Mouse (Mus musculus): ENCODE measurements around the gene Slc25a34. TPM values are rescaled to one million over a fixed set of nuclear protein-coding genes. Genes with fewer than 3 reads are reported as not detected.

Gene Slc25a34
- polyA plus RNA-seq, 1 experiment from 2014 or later: not detected

DNA sequence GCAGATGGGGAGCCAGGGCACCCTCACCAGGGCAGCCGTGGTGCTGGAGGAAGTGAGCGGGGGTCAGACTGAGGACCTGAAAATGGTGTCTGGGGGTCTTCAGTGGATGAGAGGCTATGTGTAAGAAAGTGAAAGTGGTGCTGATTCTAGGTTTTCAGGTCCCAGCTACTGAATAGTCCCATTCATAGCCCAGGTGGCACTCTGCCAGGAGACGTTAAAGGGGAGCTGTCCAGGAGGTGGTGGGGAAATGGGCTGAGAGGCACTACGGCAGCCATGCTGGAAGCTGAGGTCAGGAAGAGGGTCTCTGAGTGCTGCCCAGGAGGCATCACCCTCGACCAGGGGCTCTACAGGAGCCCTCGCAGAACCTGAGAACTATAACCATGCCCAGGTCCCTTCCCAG, 25.6 kb upstream of the Slc25a34 start:
- H3K4me1 ChIP-seq (replicated peaks; ENCODE audit: control insufficient read depth, insufficient read depth, low read length): no peaks in the 10 kb centered on the region
- no peaks in the 10 kb centered on the region for H3K27me3 ChIP-seq (replicated peaks; ENCODE audit: control insufficient read depth, insufficient read depth, low read length)
- no peaks in the 10 kb centered on the region for H3K9me3 ChIP-seq (ENCODE audit: control insufficient read depth, low read length)
- H3K9ac ChIP-seq (ENCODE audit: low read depth, low read length): no peak overlapping the region
- peaks cover 12% of the 10 kb centered on the region for H3K36me3 ChIP-seq (ENCODE audit: control insufficient read depth, insufficient read depth, low read length)
- no peak overlapping the region for H3K4me2 ChIP-seq
- no peak overlapping the region for H3K4me3 ChIP-seq (ENCODE audit: low read depth, low read length)
- DNase-seq (ENCODE audit: low spot score) (no peak), ATAC-seq (replicated peaks; ENCODE audit: low FRiP score) (no peak)
- H3K27ac ChIP-seq (ENCODE audit: low read depth, low read length): no peak overlapping the region
- 85% methylated on average over 6 of the region's 6 CpGs for WGBS

DNA sequence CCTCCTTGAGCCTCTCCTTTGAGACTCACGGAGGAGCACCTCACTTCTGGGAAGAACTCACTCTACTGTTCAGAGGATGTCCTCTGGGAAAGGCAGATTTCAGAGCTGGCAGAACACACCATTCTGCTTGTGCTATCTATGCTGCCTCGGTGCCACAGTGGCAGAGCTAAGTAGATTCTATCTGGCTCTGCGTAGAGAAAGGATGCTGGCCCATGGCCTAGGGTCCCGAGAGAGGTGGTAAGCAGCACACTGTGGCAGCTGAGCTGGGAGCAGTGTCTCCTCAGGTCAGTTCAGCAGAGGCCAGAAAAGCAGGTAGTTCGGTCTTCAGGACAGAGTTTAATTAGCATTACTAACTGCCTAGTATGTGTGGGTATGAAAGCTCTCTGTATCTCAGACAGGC, 24.6 kb upstream of the Slc25a34 start:
- 89% methylated on average over 5 of the region's 5 CpGs for WGBS
- ATAC-seq (replicated peaks; ENCODE audit: low FRiP score): no peak
- no peaks in the 10 kb centered on the region for H3K9me3 ChIP-seq (ENCODE audit: control insufficient read depth, low read length)
- no peaks in the 10 kb centered on the region for H3K4me1 ChIP-seq (replicated peaks; ENCODE audit: control insufficient read depth, insufficient read depth, low read length)
- DNase-seq (ENCODE audit: low spot score): no peak
- H3K36me3 ChIP-seq (ENCODE audit: control insufficient read depth, insufficient read depth, low read length): peaks cover 6% of the 10 kb centered on the region
- no peak overlapping the region for H3K4me3 ChIP-seq (ENCODE audit: low read depth, low read length)
- no peaks in the 10 kb centered on the region for H3K27me3 ChIP-seq (replicated peaks; ENCODE audit: control insufficient read depth, insufficient read depth, low read length)
- no peak overlapping the region for H3K27ac ChIP-seq (ENCODE audit: low read depth, low read length)
- no peak overlapping the region for H3K4me2 ChIP-seq
- no peak overlapping the region for H3K9ac ChIP-seq (ENCODE audit: low read depth, low read length)

DNA sequence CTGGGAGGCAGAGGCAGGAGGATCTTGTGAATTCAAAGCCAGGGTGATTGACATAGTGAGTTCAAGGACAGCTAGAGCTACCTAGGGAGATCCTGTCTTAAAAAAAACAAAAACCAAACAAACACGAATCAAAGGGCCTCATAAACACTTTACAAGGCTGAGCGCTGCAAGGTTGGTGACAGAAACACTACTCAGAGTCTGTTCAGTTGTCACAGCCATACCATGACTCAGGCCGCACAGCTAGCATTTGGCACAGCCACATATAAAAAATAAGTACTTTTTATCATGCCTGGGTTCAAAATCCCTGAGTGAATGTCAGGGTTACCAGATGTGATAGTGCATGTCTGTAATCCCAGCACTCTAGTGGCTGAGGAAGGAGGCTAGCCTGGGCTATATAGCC, 23.6 kb upstream of the Slc25a34 start:
- ATAC-seq (replicated peaks; ENCODE audit: low FRiP score) (no peak), DNase-seq (ENCODE audit: low spot score) (no peak)
- Histone ChIP-seq H3K9me3 (ENCODE audit: control insufficient read depth, low read length) (no peaks in the 10 kb centered on the region), H3K36me3 (ENCODE audit: control insufficient read depth, insufficient read depth, low read length) (peaks cover 6% of the 10 kb centered on the region), H3K9ac (ENCODE audit: low read depth, low read length) (no peak overlapping the region), H3K27me3 (replicated peaks; ENCODE audit: control insufficient read depth, insufficient read depth, low read length) (no peaks in the 10 kb centered on the region), H3K4me3 (ENCODE audit: low read depth, low read length) (no peak overlapping the region), H3K4me1 (replicated peaks; ENCODE audit: control insufficient read depth, insufficient read depth, low read length) (no peaks in the 10 kb centered on the region), H3K27ac (ENCODE audit: low read depth, low read length) (no peak overlapping the region), H3K4me2 (no peak overlapping the region)
- 90% methylated on average over 3 of the region's 3 CpGs for WGBS

DNA sequence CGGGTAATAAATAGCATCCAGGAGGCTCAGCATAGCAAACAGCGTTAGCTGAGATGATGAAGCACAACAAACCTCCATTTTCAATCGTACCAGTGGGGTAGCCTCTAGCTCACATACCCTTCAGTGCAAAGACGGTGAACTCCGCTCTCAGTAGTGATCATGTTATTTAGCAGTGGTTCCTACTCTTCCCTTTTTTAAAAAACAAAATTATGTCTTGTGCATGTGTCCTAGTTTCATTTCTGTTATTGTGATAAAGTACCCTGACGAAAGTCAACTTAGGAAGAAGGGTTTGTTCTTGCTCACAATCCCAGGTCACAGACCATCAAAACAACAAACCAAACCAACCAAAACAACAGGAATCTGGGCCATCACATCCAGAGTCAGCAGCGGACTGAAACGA, 22.4 kb upstream of the Slc25a34 start:
- no peaks in the 10 kb centered on the region for H3K4me1 ChIP-seq (replicated peaks; ENCODE audit: control insufficient read depth, insufficient read depth, low read length)
- H3K36me3 ChIP-seq (ENCODE audit: control insufficient read depth, insufficient read depth, low read length): peaks cover 4% of the 10 kb centered on the region; the same call in 1 of the 2 replicates
- no peak overlapping the region for H3K4me3 ChIP-seq (ENCODE audit: low read depth, low read length)
- WGBS: 86% methylated on average over 8 of the region's 8 CpGs
- no peak for DNase-seq (ENCODE audit: low spot score)
- no peak overlapping the region for H3K9ac ChIP-seq (ENCODE audit: low read depth, low read length)
- no peak for ATAC-seq (replicated peaks; ENCODE audit: low FRiP score)
- H3K27ac ChIP-seq (ENCODE audit: low read depth, low read length): no peak overlapping the region
- no peaks in the 10 kb centered on the region for H3K27me3 ChIP-seq (replicated peaks; ENCODE audit: control insufficient read depth, insufficient read depth, low read length)
- H3K9me3 ChIP-seq (ENCODE audit: control insufficient read depth, low read length): no peaks in the 10 kb centered on the region
- no peak overlapping the region for H3K4me2 ChIP-seq

DNA sequence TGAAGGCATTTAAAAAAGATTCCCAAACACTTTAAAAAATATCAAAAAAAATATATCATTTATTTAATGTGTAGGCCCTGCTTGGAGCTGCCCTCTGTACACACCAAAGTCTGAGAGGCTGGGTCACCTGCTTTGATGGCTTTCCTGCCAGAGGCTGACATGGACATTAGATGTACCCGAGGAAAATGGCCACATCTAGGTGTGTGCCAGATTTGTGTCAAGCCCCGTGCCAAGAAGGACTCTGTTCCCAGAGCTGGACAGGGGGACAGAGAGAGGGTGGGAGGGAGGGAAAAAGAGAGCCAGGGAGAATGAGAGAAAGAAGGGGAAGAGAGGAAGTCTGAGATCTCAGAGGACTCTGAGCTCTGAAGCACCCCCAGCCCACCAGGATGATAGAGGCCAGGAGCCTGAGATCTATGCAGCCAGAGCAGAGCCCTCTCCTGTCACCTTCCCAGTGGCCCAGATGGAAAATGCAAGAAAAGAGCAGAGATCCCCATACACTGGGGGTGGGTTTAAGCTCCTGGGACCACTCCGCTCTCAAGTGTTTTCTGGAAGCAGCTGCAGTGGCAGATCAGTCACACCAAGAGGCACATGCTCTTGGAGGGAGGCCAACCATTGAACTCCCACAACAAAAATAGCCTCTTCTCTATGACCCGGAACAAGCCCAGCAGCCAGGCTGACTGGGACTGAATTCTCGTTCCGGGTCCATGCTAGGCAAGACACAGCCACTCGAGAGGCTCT, 19.7 kb upstream of the Slc25a34 start:
- H3K4me2 ChIP-seq: no peak overlapping the region
- ATAC-seq (replicated peaks; ENCODE audit: low FRiP score): no peak
- no peaks in the 10 kb centered on the region for H3K27me3 ChIP-seq (replicated peaks; ENCODE audit: control insufficient read depth, insufficient read depth, low read length)
- peaks cover 7% of the 10 kb centered on the region for H3K36me3 ChIP-seq (ENCODE audit: control insufficient read depth, insufficient read depth, low read length)
- no peak overlapping the region for H3K27ac ChIP-seq (ENCODE audit: low read depth, low read length)
- no peaks in the 10 kb centered on the region for H3K4me1 ChIP-seq (replicated peaks; ENCODE audit: control insufficient read depth, insufficient read depth, low read length)
- WGBS: 78% methylated on average over 7 of the region's 7 CpGs
- no peaks in the 10 kb centered on the region for H3K9me3 ChIP-seq (ENCODE audit: control insufficient read depth, low read length)
- H3K9ac ChIP-seq (ENCODE audit: low read depth, low read length): no peak overlapping the region
- no peak for DNase-seq (ENCODE audit: low spot score)
- no peak overlapping the region for H3K4me3 ChIP-seq (ENCODE audit: low read depth, low read length)

DNA sequence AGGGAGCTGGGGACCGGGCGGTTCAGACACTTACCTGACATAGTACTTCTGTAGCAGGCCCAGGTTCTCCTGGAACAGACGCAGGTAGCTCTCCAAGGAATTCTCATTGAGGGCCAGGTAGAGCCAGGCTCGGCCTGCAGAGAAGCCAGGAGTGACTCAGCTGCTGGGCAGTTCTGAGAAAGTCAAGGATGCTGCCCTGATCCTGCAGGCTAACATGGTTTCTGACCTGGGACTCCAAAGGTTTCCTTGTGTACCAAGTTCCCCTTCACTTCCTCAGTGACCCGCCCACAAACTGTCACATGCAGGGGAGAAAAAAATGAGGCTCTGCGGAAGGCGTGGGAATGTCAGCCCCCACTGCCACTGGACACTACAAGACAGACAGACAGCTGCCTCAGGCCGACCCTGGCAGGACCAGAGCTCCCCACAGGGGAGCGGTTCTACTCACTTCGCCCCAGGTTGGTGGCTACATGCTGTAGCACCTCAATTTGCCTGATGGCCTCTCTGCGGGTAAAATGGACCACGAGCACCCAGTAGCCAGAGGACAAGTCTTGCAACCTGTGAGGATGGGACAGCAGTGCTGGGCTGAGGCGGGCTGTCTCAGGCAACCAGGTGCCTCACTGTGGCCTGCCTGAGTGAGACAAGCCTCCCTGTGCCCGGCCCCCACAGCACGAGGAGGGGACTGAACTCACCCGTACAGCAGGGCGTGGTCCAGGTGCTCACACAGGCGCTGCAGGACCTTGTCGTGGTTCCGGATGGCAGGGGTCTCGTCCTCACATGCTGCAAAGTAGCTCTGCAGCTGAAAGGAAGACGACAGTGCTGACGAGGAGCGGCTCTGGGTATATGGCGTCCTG, 18.6 kb upstream of the Slc25a34 start:
- WGBS: 87% methylated on average over 25 of the region's 25 CpGs
- Histone ChIP-seq H3K27ac (ENCODE audit: low read depth, low read length) (no peak overlapping the region), H3K27me3 (replicated peaks; ENCODE audit: control insufficient read depth, insufficient read depth, low read length) (no peaks in the 10 kb centered on the region), H3K4me2 (no peak overlapping the region), H3K9me3 (ENCODE audit: control insufficient read depth, low read length) (no peaks in the 10 kb centered on the region), H3K9ac (ENCODE audit: low read depth, low read length) (no peak overlapping the region), H3K4me3 (ENCODE audit: low read depth, low read length) (no peak overlapping the region), H3K36me3 (ENCODE audit: control insufficient read depth, insufficient read depth, low read length) (peaks cover 11% of the 10 kb centered on the region), H3K4me1 (replicated peaks; ENCODE audit: control insufficient read depth, insufficient read depth, low read length) (no peaks in the 10 kb centered on the region)
- ATAC-seq (replicated peaks; ENCODE audit: low FRiP score) (no peak), DNase-seq (ENCODE audit: low spot score) (no peak)

DNA sequence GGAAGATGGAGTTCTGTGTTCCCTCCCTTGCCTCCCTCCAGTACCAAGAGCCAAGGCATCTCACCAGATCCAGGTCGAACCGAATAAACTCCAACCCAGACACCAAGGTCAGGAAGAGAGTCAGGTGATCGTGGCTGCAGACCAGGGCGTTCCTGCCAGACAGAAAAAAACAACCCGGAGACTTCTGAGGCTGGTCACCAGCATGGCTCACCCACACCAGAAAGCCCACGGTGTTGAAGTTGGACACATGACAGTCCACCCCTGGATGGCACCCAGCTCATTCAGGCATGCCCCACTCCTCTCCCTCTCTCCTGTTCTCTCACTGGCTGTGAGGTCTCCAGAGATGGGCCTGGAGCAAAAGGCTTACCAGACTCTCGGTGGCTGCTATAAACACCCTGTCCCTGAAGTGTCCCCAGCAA, 17.7 kb upstream of the Slc25a34 start:
- peaks cover 16% of the 10 kb centered on the region for H3K36me3 ChIP-seq (ENCODE audit: control insufficient read depth, insufficient read depth, low read length)
- no peak overlapping the region for H3K27ac ChIP-seq (ENCODE audit: low read depth, low read length)
- no peaks in the 10 kb centered on the region for H3K27me3 ChIP-seq (replicated peaks; ENCODE audit: control insufficient read depth, insufficient read depth, low read length)
- H3K9me3 ChIP-seq (ENCODE audit: control insufficient read depth, low read length): no peaks in the 10 kb centered on the region
- no peak overlapping the region for H3K9ac ChIP-seq (ENCODE audit: low read depth, low read length)
- no peaks in the 10 kb centered on the region for H3K4me1 ChIP-seq (replicated peaks; ENCODE audit: control insufficient read depth, insufficient read depth, low read length)
- no peak overlapping the region for H3K4me3 ChIP-seq (ENCODE audit: low read depth, low read length)
- H3K4me2 ChIP-seq: no peak overlapping the region
- ATAC-seq (replicated peaks; ENCODE audit: low FRiP score) (no peak), DNase-seq (ENCODE audit: low spot score) (no peak)
- 86% methylated on average over 7 of the region's 7 CpGs for WGBS

DNA sequence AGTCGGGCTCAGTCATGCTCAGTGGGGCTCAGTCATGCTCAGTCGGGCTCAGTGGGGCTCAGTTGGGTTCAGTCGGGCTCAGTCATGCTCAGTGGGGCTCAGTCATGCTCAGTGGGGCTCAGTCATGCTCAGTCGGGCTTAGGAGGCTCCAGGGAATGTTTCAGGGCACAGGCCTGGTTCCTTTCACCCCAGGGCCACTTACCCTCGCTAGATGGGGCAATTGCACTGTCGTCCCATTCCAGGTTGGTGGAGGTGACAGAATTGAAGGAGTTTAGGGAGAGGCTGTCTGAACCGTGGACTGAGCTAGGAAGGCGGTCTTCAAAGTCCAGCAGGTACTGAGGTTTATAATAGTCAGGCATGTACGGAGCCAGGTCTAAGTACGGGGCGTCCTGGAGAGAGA, 15.9 kb upstream of the Slc25a34 start:
- Histone ChIP-seq H3K36me3 (ENCODE audit: control insufficient read depth, insufficient read depth, low read length) (peaks cover 16% of the 10 kb centered on the region), H3K4me2 (no peak overlapping the region), H3K9ac (ENCODE audit: low read depth, low read length) (no peak overlapping the region), H3K4me3 (ENCODE audit: low read depth, low read length) (no peak overlapping the region), H3K9me3 (ENCODE audit: control insufficient read depth, low read length) (no peaks in the 10 kb centered on the region), H3K27ac (ENCODE audit: low read depth, low read length) (no peak overlapping the region), H3K4me1 (replicated peaks; ENCODE audit: control insufficient read depth, insufficient read depth, low read length) (no peaks in the 10 kb centered on the region), H3K27me3 (replicated peaks; ENCODE audit: control insufficient read depth, insufficient read depth, low read length) (no peaks in the 10 kb centered on the region)
- 82% methylated on average over 11 of the region's 11 CpGs for WGBS
- DNase-seq (ENCODE audit: low spot score) (no peak), ATAC-seq (replicated peaks; ENCODE audit: low FRiP score) (no peak)

DNA sequence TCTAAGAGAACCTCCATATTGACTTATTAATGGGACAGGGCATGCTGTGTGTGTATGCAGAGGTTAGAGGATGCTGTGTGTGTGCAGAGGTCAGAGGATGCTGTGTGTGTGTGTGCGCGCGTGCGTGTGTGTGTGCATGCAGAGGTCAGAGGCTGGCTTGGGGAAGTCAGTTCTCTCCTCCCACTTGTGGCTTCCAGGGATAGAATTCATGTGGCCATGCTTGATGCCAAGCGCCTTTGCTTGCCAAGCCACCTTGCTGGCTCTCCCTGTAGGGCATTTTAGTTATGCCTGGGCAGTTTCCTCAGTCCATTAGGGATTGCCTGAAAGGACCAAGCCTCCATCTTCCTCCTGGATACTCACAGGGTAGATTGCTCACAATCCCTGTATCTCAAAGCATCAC, 13.1 kb upstream of the Slc25a34 start:
- no peaks in the 10 kb centered on the region for H3K27me3 ChIP-seq (replicated peaks; ENCODE audit: control insufficient read depth, insufficient read depth, low read length)
- H3K27ac ChIP-seq (ENCODE audit: low read depth, low read length): no peak overlapping the region
- H3K4me2 ChIP-seq: no peak overlapping the region
- H3K4me1 ChIP-seq (replicated peaks; ENCODE audit: control insufficient read depth, insufficient read depth, low read length): no peaks in the 10 kb centered on the region
- no peak overlapping the region for H3K4me3 ChIP-seq (ENCODE audit: low read depth, low read length)
- DNase-seq (ENCODE audit: low spot score): no peak
- H3K9ac ChIP-seq (ENCODE audit: low read depth, low read length): no peak overlapping the region
- no peaks in the 10 kb centered on the region for H3K9me3 ChIP-seq (ENCODE audit: control insufficient read depth, low read length)
- ATAC-seq (replicated peaks; ENCODE audit: low FRiP score): no peak
- H3K36me3 ChIP-seq (ENCODE audit: control insufficient read depth, insufficient read depth, low read length): peaks cover 25% of the 10 kb centered on the region
- WGBS: 90% methylated on average over 5 of the region's 5 CpGs

Measured in liver, embryonic 11.5 days (tissue).